8 mouse cellular contexts compared by ENCODE assay signal in the genomic region with DNA sequence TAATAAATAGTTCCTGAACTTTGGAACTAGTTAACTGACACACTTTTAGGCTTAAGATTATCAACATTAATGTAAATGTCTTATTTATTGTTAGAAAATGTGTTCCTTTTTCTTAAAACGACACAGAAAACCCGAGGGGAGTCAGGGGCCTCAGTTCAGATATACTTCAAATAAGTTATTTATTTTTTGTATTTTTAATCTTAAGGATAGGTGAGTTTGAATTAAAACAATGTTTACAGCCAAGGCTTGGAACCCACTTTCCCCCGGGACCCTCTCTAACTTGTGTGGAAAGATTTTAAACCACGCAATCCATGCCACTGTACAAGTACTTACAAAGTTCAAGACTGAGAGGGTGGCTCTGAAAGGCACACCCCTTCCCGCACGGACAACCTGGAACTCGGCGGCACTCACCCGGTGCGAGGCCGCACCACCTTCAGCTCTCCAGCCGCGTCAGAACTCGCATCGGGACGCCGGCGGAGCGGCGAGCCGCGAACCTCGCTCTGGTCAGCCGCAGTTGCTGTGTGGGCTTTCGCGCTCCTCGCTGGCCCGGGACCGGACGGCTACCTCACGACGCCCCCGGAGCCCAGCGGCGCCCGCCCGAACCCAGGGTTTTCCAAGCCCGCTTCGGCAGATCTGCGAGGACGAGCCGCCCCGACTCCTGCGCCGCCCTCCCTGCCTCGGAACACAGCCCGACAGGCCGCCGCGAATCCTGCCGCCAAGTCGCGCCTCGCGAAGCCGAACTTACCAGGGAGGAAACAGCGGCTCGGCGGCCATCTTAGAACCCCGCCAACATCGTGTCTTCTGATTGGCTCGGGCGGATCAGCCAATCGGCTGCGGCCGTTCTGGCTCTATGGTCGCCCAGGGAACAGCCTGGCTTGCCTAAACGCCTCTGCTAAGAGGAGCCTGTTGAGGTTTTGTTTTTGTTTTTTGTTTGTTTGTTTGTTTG. TPM values are rescaled to one million over a fixed set of nuclear protein-coding genes. Genes with fewer than 3 reads are reported as not detected.
A peak's percentile ranks its signal among the peaks of the same experiment; 100 is the strongest.
DNase-seq lines count a peak whose midpoint lies in the region; TF ChIP-seq lines count a peak whose summit lies in the region.

A gene (minus strand): TSS at position 803 of the 946 bp plus-strand sequence.

- no peak for TF ChIP-seq CTCF in gastrocnemius, adult 2 months (IDR thresholded peaks at IDR 0.05)

- H3K27me3 ChIP-seq in megakaryocyte, embryonic 14.5 days (replicated peaks) = no peaks in the 10 kb centered on the region

- peak within 1 kb of the TSS; percentile 80 for H3K4me3 ChIP-seq in gastrocnemius, adult 2 months
- peak within 1 kb of the TSS; percentile 96 for H3K4me3 ChIP-seq in megakaryocyte, embryonic 14.5 days (replicated peaks)

- peak within 1 kb of the TSS; percentile 94 for H3K27ac ChIP-seq in gastrocnemius, adult 2 months

- intact Hi-C loops in gastrocnemius, adult 2 months (cut with DNase I) = loop anchor here (10.0 kb wide), 1 partner anchor 281 kb away; a partner anchor contains a TSS

- H3K36me3 ChIP-seq in megakaryocyte, embryonic 14.5 days (replicated peaks; ENCODE audit: low read length) = peaks cover 7% of the 10 kb centered on the region

- DNase-seq in WW6 (ENCODE audit: low read depth, low spot score) = peak; percentile 72
- peak; percentile 97 for DNase-seq in cerebellum, postnatal 4 days (ENCODE audit: low spot score in 2 of 2)
- peak; percentile 95 for DNase-seq in gastrocnemius, adult 2 months
- DNase-seq in hindlimb bud, embryonic 11.5 days (ENCODE audit: extremely low spot score, low read depth, low spot score) = peak; percentile 85
- DNase-seq in left cerebral cortex, adult 8-10 months (ENCODE audit: low spot score in 2 of 2) = peak; percentile 92 to 97
- peak; percentile 97 to 98 for DNase-seq in right cerebral cortex, postnatal 10 days (ENCODE audit: low spot score in 2 of 2)
- DNase-seq in urinary bladder, postnatal 25 days (ENCODE audit: low spot score) = peak; percentile 94

- peaks cover 11% of the 10 kb centered on the region for H3K4me1 ChIP-seq in megakaryocyte, embryonic 14.5 days

- H3K9me3 ChIP-seq in megakaryocyte, embryonic 14.5 days = peaks cover 1% of the 10 kb centered on the region

RNA-seq across cellular contexts. Expression of the gene that starts here (rescaled TPM):
- total RNA-seq in gastrocnemius, adult 2 months (2021) = 10 to 100 TPM; 31.0 to 31.9 TPM
- 10 to 100 TPM; 32.7 to 38.1 (median 35.5) TPM for total RNA-seq in left cerebral cortex, adult 8-10 months (2022)
- polyA plus RNA-seq in megakaryocyte, embryonic 14.5 days (2012; ENCODE audit: insufficient read depth, low replicate concordance) = 4.7 and 7.9 TPM in 2 replicates

Comparison
In these comparisons a context has a peak if more than half of its experiments do, and no peak if none do; other contexts are left out.
1. Peak in every context shown above with its lines: DNase-seq, H3K4me3 ChIP-seq and H3K27ac ChIP-seq.